Mouse (Mus musculus) heart, postnatal 4 days (tissue): ENCODE data around the gene Scp2. TPM values are rescaled to one million over a fixed set of nuclear protein-coding genes. Genes with fewer than 3 reads are reported as not detected.

ENCODE experiments used
- DNase-seq: peaks from one replicate; pipeline ENCODE4 v3.0.0; 2021
- total RNA-seq, 2 experiments: library from RNA; stranded (reverse); gene quantifications; 2 replicates each; pipeline ENCODE4 v1.2.3; 2021

The Scp2 gene
- total RNA-seq, 2 experiments from 2014 or later = 119 to 132 TPM

DNA sequence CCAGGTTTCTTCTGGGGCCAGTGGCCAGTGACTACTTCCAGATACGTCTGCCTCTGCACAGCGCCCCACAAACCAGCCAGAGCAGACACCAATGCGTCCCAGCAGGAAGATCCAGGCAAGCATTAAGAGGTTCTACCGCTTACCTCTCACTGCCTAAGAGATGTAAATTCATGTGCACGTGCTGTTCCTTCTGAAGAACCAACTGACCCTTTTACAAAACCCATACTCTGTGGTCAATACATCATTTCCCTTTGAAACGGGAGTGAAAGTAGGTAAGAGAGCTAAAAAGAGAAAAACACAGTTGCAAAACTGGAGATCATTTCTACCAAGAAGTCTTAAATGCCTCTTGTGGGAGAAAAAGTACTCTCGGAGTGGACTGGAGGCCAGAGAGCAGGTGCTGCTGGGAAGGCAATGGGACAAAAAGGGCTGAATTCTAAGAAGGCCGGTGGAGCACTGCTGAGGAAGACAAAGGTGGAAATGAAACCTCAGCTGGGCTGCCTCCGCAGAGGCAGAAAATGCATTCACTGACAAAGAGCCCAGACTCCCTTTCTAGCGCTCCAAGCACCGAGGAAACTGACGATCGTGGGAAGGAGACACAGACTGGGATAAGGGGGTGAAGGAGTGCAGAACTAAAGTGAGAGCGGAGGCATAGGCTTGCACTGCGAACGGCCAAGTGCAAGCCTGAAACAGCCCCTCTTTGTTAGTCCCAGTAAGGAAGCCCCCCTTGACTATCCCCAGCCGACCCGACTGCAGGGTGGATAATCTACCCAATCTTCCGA is 85.0 kb downstream of the Scp2 start:
- no peak for DNase-seq

DNA sequence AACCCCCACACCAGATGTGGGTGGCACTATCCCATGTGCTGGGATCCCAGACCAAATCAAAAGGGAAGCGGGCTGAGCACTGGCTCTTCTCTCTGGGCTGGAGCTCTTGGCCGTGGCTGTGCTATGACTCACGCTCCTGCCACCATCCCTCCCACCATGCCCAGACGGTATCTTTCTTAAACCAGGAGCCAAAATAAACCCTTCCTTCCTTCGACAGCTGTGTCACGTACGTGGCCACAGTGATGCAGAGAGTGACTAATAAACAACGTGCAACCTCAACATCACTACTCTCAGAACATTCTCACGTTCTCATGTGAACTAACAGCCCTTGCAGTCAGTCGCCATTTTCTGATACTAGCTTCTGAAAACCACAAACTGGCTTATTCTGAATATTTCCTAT is 86.6 kb downstream of the Scp2 start:
- DNase-seq = peak; percentile 26

GRCm38 (mm10) chr4:108057247-108057646 is 87.6 kb downstream of the Scp2 start:
- DNase-seq = no peak

GRCm38 (mm10) chr4:108055873-108056272 is 88.9 kb downstream of the Scp2 start:
- no peak for DNase-seq

DNA sequence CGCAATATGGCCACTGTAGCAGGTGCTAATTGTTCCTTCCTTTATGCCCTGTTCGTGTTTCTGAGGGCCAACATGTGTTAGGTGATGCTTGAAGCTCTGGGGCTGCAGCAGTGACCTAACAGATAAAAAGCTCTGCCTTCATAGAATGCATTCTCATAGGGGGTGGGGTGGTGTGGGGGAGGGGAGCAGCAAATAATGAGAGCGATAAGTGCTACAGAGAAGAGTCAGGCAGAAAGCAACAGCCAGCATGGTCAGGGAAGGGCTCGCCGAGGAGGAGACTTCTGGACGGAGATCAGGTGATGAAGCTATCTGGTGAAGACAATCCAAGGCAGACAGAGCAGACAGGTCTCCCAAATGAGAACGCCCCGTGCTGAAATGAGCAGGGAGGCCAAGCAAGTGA is 92.1 kb downstream of the Scp2 start:
- no peak for DNase-seq

DNA sequence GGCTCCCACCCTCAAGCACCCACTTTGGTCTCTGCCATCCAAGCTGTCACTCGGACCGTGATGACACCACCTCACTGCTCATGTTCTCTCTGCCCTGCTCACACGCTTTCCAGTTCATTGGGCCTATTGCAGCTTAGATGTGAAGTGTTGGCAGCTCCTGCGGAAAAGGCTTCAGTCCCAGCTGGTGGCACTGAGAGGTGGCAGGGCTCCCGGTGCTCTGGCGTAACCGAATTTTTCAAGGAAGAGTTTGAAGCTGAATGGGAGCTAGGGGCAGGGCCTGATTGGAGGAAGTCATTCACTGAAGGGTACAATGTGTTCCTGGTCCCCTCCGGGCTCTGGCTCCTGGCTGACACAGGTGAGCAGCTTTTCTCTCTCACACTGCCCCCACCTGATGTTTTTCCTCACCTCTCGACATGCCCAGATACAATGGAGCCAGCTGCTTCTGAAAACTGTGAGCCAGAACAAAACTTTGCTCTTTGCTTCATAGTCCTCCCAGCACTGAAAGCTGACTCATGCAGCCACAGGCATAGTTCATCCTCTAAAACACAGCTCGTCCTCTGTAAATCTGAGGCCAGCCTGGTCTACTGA is 93.0 kb downstream of the Scp2 start:
- no peak for DNase-seq

- no peak for DNase-seq
These were observed 98.7 kb downstream of the Scp2 start for GRCm38 (mm10) chr4:108046136-108046535.

DNA sequence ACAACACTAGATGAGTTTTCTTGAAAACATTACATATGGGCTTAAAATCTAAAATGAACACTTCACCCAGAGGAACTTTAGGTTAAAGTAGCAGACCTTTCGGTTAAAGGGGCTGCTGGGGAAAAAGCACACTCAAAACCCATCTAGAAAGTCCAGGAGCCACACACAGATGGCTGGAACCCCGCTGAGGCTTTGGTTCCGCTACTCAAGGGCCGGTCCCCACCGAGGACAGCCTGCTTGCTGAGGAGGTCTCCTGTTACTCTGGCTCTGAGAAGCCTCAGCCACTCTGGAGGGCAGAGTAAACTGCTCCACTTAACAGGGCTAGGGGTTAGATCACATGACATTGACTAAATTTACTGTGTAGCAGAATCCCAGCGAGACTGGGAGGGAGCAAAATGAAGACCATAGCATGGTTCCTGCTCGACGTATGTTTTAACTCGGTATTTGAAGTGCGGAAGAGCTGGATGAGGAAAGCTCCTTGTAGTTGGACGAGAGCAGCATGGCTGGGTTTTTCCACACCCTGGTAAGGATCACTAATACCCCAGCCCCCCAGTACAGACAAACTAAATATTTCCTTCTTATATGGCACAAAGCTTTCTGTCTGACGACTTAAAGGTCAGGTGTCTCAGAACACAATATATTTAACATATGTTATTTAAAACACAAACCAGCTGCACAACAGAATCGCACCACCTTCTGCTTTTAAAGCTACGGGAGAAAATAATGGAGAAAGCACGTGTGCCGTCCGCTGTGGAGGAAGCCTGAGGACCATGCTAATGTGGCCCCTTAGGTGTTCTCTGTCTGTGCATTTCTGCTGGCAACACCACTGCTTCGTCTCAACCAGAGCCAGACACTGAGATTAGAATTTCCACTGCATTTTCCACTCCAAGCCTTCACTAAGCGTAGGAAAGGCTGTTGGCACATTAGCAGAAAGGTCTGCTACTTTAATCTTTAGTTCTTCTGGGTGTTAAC is 99.4 kb downstream of the Scp2 start:
- no peak for DNase-seq

DNA sequence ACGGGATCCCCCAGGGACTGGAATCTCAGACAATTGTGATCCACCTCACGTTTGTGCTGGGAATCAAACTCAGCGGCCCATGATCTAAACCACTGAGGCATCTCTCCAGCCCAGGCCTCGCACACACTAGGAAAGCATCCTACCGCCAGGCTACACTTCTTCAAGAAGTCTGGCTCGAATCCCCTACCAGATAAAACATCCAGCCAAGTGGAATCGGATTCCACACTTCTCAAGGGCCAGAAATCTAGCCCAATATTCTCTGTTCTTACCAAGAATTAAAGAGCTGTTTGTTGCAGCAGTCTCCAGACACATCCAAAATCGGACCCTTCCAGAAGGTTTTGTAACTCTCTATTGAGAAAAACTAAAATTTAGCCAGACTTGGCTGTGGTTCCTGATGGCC is 107.8 kb downstream of the Scp2 start:
- DNase-seq = no peak

DNA sequence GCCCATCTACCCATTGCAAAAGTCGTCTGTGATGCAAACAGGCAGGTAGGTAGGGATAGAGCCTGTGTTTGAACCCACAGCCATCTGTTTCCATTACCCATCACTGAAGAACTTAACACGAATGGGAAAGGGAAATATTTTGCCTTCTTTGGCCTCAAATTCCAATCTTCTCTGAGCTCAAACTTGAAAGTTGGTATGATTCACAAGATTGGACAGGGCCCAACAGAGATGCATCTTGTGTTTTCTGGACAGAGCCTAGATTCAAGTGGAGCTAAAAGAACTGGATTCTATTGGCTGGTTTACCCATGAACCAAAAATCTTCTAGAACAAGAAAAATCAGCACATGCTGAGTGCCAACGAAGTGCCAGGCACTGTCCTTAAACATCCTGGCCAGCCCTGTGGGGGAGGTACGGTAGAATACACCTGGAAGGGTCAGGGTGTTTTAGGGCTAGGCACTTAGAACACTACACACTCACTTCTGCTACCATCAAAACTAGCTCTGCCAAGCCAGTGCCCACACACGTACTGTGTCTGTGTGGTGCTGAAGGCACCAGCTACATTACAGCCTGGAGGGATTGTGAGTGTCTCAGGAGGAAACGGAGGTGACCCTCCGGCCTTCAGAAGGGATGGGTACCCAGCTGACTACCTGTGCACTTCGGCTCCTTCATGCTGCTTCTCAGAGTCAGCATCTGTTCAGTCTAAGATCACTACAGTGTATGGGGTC is 111.6 kb downstream of the Scp2 start:
- no peak for DNase-seq

GRCm38 (mm10) chr4:108032352-108032849 is 112.4 kb downstream of the Scp2 start:
- DNase-seq = no peak

GRCm38 (mm10) chr4:108031502-108032351 is 113.1 kb downstream of the Scp2 start:
- DNase-seq = peak; percentile 64

GRCm38 (mm10) chr4:108030888-108031501 is 113.8 kb downstream of the Scp2 start:
- no peak for DNase-seq

- no peak for DNase-seq
These were observed 118.6 kb downstream of the Scp2 start for GRCm38 (mm10) chr4:108026193-108026592.

GRCm38 (mm10) chr4:108025269-108025668 is 119.5 kb downstream of the Scp2 start:
- DNase-seq = peak; percentile 38

DNA sequence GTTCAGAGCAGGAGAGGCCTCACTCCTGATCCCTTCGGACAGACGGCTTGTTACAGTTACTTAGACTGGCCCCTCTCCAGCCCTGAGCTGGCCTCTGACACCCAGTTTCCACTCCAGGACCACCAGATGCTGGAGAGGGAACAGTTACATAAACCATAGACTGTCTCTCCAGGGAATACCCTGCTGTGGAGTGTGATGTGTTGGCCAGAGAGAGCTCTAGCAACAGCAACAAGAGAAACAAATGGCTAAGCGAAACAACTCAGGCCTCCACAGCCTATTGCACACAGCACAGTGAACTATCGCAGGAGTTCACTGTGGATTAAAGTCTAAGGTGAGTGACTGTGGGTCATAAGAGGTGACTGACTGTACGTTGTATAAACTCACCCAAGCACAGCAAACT is 120.2 kb downstream of the Scp2 start:
- DNase-seq = peak; percentile 51

GRCm38 (mm10) chr4:108023186-108023585 is 121.6 kb downstream of the Scp2 start:
- no peak for DNase-seq

DNA sequence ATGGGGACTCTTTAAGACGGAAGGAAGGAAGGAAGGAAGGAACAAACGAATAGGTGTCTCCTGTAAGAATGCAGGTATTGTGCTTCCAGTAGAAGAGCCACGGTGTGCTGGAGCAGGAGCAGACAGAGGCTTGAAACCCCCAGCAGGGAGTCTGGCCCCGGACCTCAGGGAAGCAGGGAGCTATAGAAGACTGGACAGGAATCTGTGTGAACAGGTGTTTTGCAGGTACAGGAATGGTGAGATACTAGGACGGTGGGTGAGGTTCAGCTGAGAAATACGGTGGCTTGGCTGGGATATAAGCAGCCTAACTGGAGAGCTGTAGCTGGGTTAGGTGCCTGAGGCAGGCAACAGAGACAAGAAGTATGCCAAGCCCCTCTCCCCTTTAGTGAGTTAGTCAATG is 124.6 kb downstream of the Scp2 start:
- no peak for DNase-seq

DNA sequence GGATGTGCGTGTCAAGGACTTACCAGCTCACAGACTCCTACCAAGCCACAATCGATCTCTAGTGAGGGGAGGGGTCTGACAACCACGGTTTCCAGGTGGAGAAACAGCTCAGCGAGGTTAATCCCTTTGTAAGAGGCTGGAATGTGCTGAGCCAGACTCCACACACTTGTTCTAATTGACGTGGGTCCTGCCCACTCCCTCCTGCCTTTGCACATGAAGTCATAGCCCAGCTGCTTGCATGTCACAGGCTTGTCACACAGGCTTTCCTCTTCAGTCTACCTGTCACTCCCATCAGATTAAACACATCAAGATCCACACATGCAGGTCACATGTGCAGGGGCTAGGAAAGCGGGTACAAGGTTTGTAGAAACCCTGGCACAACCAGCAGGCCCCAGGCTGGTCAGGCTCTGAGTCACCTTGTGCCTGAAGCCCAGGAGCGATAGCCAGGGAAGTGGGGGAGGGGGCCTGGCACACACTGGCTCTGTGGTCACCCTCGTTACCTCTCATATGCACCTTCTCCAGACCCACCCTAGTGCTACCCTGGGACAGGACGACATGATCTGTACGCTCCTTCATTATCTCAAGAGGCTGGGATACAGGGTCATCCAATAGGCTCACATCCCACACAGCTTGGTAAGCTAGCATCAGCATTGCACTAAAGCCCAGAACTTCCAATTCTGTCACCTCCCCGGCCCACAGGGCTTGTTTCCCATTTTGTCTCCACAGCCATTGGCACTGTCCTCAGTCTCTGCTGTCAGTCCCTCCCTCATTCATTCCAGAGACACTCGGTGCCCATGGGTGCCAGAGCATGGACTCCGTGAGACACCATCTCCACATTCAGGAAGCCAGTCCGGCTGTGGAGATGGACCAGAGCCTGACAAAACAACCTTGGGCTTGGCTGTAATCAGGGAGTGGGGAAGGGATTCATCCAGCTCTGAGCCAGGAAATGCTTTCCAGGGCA is 125.6 kb downstream of the Scp2 start:
- DNase-seq = no peak
